Mouse (Mus musculus): Measurements from ENCODE around the gene Gm5431.
"Not testable (repeated sequence)": the region's sequence is repeated elsewhere in the genome, so short reads cannot be mapped to it uniquely, and the experiment has no call there.

Gene Gm5431

DNA sequence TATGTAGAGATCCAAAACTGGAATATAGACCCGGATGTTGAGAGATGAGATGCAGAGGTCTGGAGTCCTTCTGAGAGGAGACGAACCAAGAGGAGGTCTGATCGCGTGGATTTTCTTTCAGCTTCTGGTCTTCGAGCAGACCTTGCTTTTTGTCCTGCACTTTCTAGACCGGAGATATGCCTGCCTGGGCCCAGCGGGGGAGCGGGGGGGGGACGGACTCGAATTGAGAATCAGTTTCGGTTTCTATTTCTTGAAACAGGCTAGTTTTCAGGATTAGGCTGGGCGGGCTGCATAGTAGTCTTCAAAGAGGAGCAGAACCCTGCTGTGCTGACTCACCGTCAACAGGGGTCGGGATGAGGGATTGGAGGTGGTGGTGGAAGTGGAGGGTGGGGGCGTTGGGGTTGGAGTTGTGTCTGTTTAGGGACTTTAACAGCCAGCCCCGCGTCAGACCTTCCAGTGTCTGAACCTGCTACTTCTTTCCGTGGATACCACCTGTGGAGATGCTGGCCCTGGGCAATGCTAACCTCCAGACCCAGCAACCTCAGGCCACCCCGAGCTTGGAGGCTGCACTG, 30.7 kb downstream of the Gm5431 start, which contains the start of gene Irgm1:
TSS of gene Irgm1 (minus strand) at position 483 of the 572 bp plus-strand sequence.
- DNase-seq (ENCODE audit: low read depth): peak; percentile 64

DNA sequence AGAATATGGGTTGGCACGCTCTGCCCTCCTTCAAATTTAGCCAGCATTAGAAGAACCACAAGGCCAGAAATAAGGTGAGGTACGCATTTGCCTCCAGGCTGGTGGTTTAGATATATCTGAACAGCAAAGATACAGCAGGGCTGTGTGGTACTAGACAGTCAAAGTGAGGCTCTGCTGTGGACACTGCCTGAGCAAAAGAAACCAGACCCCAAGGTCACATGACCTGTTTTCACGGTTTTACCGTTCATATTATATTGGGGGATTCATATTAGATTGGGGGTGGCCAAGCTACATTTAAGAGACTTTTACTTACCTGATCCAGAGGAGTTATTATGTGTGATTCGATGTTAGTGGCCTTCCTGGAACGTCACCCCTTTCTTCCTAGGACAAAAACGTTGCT, 31.2 kb downstream of the Gm5431 start:
- DNase-seq (ENCODE audit: low read depth): peak; percentile 44

DNA sequence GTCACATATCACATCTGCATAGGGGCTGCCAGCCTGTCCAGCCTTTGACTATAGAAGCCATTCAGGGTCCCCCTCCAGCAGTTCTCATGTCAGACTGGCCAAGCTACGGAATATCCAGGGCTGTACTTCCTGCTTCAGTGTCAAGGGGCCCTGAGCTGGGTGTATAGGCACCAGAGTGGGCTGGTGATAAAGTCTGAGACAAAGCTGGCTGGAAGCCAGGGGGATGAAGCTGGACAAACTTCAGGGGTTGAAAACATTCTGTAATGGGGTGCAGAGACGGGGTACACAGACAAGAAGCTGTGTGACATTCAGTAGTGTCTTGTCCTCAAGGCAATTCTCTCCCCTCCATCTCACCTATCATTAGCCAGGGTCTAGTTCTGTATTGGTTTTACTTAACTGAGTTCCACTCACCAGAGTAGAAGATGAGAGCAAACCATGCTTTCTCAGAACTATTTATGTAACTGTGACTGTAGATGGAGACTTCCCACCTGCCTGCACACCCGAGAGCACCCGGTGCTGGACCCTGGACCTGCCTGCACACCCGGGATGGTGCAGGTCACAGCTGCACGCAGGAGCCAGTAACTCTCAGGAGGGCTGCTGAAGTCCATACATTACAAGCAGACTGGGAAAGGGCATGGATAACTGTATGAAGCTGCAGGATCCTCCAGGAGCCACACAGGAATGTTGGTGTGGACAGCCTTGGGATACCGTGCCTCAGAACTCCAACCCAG, 32.5 kb downstream of the Gm5431 start:
- peak; percentile 31 for DNase-seq (ENCODE audit: low read depth)

DNA sequence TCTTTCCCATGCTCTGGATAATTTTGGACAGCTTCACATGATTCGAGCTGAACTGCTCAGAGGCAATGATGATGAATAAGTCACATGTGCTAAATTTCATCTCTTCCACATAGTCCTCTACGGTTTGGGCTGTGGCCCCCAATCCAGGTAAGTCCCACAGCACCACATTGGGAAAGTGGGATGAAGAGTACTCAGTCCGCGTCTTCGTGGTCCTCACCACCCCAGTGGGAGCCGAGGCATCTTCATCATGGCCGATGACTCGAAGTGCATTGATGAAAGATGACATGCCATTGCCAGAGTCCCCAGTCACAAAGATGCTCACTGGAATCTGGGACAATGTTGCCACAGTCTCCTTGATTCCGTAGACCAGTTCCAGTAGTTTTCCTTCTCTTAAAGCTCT, 35.5 kb downstream of the Gm5431 start:
- DNase-seq (ENCODE audit: low read depth): no peak

DNA sequence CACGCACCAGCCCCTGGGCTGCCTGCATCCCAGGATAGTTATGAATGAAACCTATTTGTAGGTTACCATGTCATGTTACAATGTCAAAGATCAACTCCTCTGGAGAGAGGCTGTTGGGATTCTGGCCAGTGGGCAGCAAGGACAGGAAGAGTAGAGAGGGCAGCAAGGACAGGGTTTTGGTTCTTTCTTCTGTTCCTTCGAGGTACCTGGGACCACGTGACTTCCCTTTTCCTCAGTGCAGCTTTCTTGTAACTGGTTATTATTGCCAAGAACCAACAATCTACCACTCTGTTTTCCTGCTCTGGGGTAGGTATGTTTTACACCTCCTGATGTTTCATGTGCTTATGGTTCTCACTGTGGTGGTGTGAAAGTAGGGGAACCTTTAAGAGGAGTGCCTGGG, 38.2 kb downstream of the Gm5431 start:
- DNase-seq (ENCODE audit: low read depth): no peak

- no peak for DNase-seq (ENCODE audit: low read depth)
Measured at GRCm38 (mm10) chr11:48862784-48863319, 39.2 kb downstream of the Gm5431 start.

DNA sequence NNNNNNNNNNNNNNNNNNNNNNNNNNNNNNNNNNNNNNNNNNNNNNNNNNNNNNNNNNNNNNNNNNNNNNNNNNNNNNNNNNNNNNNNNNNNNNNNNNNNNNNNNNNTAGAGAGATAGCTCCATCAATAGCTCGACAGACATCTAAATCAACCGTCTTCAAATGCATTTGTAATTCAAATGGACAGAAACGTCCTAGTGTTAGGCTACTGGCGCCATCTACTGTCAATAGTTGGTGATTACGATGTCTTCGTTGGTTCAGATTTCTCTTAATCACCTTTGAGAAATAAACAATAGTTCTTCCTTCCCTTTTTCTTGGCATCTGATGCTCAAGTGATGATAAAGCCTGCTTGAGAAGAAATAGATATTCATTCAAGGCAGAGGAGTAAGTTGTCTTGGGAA, 43.0 kb downstream of the Gm5431 start:
- peak; percentile 76 for DNase-seq (ENCODE audit: low read depth)

DNA sequence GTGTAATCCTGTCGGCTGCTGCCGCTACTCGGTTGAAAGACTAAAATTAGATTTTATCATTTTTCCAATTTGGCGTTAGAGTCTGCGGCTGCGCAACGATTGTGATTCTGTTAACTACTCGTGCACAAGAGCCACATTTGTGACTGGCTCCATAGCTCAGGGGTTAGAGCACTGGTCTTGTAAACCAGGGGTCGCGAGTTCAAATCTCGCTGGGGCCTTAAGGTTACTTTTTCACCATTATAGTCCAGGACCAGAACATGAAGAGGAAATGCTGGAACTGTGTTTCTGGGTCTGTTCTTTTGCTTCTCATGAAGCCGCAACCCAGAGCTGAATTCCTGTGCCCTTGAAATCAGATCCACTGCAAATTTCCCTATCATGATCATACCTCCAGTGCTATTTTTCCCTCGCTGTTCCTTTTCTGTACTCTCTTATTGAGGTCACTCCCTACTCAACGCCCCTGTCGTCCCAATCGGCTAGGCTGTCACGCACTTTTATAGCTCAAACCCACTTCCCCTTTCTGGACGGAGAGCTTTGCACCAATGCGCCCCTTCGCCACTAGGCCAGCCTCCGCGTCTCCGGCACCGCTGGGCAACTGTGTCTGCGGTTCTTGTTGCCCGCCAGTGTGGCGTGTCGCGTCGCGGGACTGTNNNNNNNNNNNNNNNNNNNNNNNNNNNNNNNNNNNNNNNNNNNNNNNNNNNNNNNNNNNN, 48.4 kb downstream of the Gm5431 start:
- DNase-seq (ENCODE audit: low read depth): peak; percentile 79

DNA sequence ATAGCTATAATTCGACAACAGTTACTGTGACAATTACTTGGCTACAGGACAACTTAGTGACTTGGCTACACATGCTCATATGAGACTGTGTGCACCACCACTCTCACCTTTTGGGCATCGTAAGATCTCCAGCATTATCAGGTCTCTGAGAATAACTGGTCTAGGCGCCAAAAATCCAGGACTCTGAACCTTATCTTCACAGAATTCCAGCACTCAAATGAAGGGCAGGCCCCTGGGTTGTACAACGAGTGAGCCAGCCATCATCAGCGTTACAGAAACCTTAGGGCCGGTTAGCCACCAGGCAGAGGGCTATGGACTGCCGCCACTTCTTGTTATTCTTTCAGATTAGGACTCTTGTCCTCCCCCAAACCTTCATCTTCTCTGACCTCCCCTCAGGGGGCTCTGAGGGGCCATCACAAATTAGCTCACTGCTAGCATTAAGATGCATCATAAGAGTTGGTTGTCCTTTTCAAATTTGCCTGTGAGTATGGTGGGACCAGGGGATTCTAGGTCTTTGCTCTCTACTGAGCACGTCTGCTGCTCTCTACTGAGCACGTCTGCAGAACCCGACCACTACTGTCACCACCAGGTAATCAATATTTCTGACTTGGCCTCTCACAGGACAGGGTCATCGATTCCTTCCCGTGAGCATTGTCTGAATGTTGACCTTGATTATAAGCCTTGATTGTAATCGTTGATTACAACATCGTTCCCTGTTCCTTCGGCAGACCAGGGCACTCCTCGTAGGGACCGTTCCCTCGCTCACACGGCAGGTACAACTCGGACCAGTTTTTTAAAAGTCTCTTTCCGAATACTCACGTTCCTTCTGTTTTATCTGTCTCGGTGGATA, 49.2 kb downstream of the Gm5431 start:
- DNase-seq (ENCODE audit: low read depth): no peak

DNA sequence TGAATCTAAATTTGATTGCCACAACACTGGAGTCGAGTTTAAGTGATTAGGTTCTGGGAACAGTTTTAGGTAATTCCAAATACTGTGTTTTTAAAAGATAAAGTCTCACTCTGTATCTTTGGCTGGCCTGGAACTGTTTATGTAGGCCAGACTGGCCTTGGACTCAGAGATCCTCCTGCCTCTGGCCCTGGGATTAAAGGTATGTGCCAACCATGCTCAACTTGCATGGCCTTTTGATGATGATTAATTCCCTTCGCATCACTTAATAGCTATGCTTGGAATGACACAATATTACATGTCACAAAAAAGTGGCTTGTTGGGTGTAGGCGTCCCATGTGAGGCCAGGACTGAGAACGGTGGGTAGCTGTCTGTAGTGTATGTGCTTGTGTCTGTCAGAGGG, 49.8 kb downstream of the Gm5431 start:
- DNase-seq (ENCODE audit: low read depth): no peak

DNA sequence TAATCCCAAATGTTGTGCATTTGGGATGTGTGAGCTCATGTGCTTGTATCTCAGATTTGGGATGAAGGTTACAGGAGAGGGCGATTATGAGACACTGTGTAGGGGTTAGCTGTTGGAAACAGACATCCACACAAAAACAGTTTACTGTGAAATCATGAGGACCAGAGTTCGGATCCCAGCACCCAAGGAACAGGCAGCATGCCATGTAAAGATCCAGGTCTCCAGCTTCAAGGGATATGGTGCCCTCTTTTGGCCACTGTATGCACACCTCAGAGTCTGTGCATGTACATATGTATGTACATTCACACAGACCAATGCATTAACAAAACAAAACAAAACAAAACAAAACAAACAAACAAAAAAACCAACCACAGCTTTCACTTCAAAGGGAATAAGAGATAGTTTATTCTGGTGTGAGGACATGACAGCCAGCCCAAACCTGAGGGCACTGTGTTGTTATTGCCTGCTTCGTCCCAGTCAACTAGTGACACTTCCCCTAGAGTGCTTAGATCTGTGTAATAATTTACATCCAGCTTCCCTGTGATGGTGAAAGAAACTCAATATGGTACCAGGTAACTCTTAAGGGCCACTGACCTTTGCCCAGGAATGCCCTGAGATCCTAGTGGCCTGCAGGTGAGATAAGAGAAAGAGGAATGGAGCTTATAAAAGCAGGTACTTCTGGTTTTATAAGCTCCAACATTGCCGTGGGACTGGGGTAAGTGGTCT, 50.6 kb downstream of the Gm5431 start:
- DNase-seq (ENCODE audit: low read depth): no peak

DNA sequence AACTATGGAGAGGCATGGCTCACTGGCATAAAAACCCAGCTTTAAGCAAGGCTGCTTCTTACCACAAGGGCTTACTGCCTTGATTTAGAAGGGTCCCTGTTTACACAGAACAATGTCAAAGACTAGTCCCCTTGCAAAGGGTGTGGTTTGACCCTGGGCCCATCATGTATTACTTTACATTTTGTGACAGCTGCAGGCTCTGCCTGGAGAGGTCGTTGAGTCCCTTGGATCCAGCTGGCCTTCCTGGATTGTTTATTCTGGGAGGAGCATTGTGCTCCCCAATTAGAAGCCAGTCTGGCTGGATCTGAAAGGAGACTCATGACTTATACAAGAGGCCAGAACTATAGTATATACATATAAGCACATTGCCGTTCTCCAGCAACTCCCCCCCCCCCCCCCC, 51.8 kb downstream of the Gm5431 start:
- no peak for DNase-seq (ENCODE audit: low read depth)

DNA sequence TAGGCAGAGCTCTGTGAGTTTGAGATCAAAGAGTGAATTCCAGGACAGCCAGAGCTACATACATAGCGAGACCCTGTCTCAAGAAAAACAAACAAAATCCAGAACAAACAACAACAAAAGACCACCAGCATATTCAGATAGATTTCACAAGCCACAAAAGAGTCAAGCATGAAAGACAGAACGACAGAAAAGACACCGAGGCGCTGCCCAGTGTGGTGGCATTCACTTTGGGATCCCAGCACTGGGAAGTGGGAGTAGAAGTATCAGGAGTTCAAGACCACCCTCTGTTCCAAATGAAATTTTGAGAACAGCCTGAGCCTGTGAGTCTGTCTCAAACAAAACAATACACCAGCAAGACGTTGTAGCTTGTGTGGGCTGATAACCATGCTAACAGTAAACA, 55.1 kb downstream of the Gm5431 start:
- no peak for DNase-seq (ENCODE audit: low read depth)

GRCm38 (mm10) chr11:48846362-48846761, 55.7 kb downstream of the Gm5431 start:
- not testable (repeated sequence) for DNase-seq (ENCODE audit: low read depth)

DNA sequence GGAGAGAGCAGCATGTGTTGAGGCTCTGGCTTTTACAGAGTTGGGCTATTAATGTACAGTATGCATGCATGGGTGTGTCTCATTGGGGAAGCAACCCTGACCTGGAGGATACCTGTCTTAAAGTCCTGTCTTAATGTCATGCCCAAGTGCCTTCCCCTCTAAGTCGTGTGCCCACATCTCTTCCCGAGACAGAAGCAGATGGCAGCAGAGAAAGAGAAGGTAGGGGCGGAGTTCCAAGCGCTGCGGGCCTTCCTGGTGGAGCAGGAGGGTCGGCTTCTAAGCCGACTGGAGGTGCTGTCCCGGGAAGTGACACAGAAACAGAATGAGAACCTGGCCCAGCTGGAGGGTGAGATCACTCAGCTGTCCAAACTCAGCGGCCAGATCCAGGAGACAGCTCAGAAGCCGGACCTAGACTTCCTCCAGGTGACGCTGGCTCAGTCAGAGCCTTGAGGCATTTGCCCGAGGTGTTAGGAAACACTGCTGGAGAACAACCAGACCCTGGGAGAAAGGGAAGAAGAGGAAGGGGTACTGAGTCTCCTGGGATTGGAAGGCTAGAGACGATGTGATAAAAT, 56.7 kb downstream of the Gm5431 start:
- no peak for DNase-seq (ENCODE audit: low read depth)

DNA sequence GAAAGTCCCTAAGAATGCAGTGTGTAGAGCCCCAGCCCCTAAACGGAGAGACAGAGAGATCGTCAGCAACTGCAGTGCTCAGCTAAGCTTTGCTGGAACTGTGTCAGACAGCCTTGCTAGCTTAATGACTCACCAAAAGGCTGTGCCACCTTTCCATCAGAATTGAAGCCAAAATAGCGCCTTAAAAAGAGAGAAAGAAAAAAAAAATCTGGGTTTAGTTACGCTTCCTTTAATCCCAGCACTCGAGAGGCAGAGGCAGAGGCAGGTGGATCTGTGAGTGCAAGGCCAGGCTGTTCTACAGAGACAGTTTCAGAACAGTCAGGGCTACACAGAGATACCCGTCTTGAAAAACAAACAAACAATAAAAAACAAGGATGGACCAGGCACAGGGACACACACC, 57.7 kb downstream of the Gm5431 start:
- no peak for DNase-seq (ENCODE audit: low read depth)

DNA sequence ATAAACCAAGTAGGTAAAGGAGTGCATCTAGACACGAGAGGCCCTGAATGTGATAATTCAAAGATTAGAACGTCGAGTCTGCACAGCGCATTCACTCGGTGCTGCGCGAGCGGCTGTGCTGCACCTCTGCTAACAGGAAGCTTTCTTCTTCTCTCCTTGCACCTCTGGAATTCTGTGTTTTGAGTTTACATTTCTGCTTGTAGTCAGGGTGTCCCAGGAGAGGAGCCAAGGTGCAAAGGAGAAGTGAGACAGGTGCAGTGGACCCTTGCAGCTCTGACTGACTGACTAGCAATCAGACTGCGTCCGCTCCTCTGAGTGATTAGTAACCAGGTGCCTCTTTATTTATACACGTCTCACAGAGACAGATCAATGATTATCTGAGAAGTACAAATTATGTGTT, 58.8 kb downstream of the Gm5431 start:
- no peak for DNase-seq (ENCODE audit: low read depth)

- no peak for DNase-seq (ENCODE audit: low read depth)
Measured at GRCm38 (mm10) chr11:48842378-48842792, 59.6 kb downstream of the Gm5431 start.

- no peak for DNase-seq (ENCODE audit: low read depth)
Measured at GRCm38 (mm10) chr11:48841213-48841612, 60.8 kb downstream of the Gm5431 start.

DNA sequence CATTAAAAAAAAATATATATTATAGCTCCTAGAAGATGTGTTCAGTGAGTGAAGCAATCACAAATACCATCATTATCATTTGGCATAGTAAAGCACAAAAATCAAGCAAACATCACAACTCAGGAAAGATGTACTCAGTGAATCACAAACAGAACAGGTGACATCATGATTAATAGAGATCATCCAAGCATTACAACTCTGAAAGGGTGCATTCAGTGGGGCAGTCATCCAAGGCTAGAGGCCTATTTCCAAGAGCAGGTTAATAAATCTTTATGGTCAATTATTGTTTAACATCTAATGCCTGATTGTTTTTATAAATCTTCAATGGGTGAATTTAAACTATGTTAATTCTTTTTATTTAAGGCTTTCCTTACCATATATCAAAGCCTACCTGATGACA, 61.2 kb downstream of the Gm5431 start:
- DNase-seq (ENCODE audit: low read depth): no peak
